Mouse (Mus musculus): Measurements from ENCODE around the gene Hsd17b2. TPM values are rescaled to one million over a fixed set of nuclear protein-coding genes. Genes with fewer than 3 reads are reported as not detected.

Hsd17b2 gene
- total RNA-seq, 2 experiments from 2014 or later: not detected

- no peak for ATAC-seq (replicated peaks; ENCODE audit: poor library complexity, severe bottlenecking)
Observed at GRCm38 (mm10) chr8:117768971-117769370, 67.3 kb downstream of the Hsd17b2 start.

- ATAC-seq (replicated peaks; ENCODE audit: poor library complexity, severe bottlenecking): no peak
Observed at GRCm38 (mm10) chr8:117771115-117771836, 69.6 kb downstream of the Hsd17b2 start.

GRCm38 (mm10) chr8:117772126-117772525 is 70.4 kb downstream of the Hsd17b2 start:
- peak; percentile 72 for ATAC-seq (replicated peaks; ENCODE audit: poor library complexity, severe bottlenecking)

GRCm38 (mm10) chr8:117772597-117772996 is 70.9 kb downstream of the Hsd17b2 start:
- ATAC-seq (replicated peaks; ENCODE audit: poor library complexity, severe bottlenecking): peak; percentile 46

- no peak for ATAC-seq (replicated peaks; ENCODE audit: poor library complexity, severe bottlenecking)
Observed at GRCm38 (mm10) chr8:117775626-117776025, 73.9 kb downstream of the Hsd17b2 start.

GRCm38 (mm10) chr8:117776075-117776474 is 74.4 kb downstream of the Hsd17b2 start:
- peak; percentile 62 for ATAC-seq (replicated peaks; ENCODE audit: poor library complexity, severe bottlenecking)

- ATAC-seq (replicated peaks; ENCODE audit: poor library complexity, severe bottlenecking): no peak
Observed at GRCm38 (mm10) chr8:117778531-117779322, 77.0 kb downstream of the Hsd17b2 start.

GRCm38 (mm10) chr8:117779344-117779743 is 77.6 kb downstream of the Hsd17b2 start:
- ATAC-seq (replicated peaks; ENCODE audit: poor library complexity, severe bottlenecking): no peak

- no peak for ATAC-seq (replicated peaks; ENCODE audit: poor library complexity, severe bottlenecking)
Observed at GRCm38 (mm10) chr8:117781375-117782129, 79.8 kb downstream of the Hsd17b2 start.

- ATAC-seq (replicated peaks; ENCODE audit: poor library complexity, severe bottlenecking): no peak
Observed at GRCm38 (mm10) chr8:117783021-117783420, 81.3 kb downstream of the Hsd17b2 start.

GRCm38 (mm10) chr8:117786428-117786827 is 84.7 kb downstream of the Hsd17b2 start:
- no peak for ATAC-seq (replicated peaks; ENCODE audit: poor library complexity, severe bottlenecking)

- ATAC-seq (replicated peaks; ENCODE audit: poor library complexity, severe bottlenecking): no peak
Observed at GRCm38 (mm10) chr8:117792616-117793144, 91.0 kb downstream of the Hsd17b2 start.

GRCm38 (mm10) chr8:117794581-117794980 is 92.9 kb downstream of the Hsd17b2 start:
- ATAC-seq (replicated peaks; ENCODE audit: poor library complexity, severe bottlenecking): no peak

GRCm38 (mm10) chr8:117796464-117796863 is 94.8 kb downstream of the Hsd17b2 start:
- ATAC-seq (replicated peaks; ENCODE audit: poor library complexity, severe bottlenecking): no peak

- no peak for ATAC-seq (replicated peaks; ENCODE audit: poor library complexity, severe bottlenecking)
Observed at GRCm38 (mm10) chr8:117798066-117798465, 96.4 kb downstream of the Hsd17b2 start.

GRCm38 (mm10) chr8:117801443-117802298 is 100.0 kb downstream of the Hsd17b2 start, which contains the start of gene Mphosph6:
TSS of gene Mphosph6 (minus strand) at chr8:117801943.
- ATAC-seq (replicated peaks; ENCODE audit: poor library complexity, severe bottlenecking): peak; percentile 93

- no peak for ATAC-seq (replicated peaks; ENCODE audit: poor library complexity, severe bottlenecking)
Observed at GRCm38 (mm10) chr8:117802299-117802689, 100.6 kb downstream of the Hsd17b2 start.

- no peak for ATAC-seq (replicated peaks; ENCODE audit: poor library complexity, severe bottlenecking)
Observed at GRCm38 (mm10) chr8:117805419-117805818, 103.7 kb downstream of the Hsd17b2 start.

Measured in granulocyte monocyte progenitor cell, adult 5-6 weeks (primary cell).